Mouse (Mus musculus) ES-E14 (cell line): ENCODE measurements around the gene Fntb.

Experiments used
- CHD2 ChIP-seq: IDR thresholded peaks from 2 replicates; pipeline ENCODE4 v1.6.1; 2014; ENCODE audit warnings: mild to moderate bottlenecking, low read depth, low read length, inconsistent platforms
- HCFC1 ChIP-seq: IDR thresholded peaks from 2 replicates; pipeline ENCODE4 v1.6.1; 2012; ENCODE audit warnings: low read length, inconsistent platforms, borderline replicate concordance; ENCODE audit not compliant: insufficient read depth
- MAFK ChIP-seq: IDR thresholded peaks from 2 replicates; pipeline ENCODE4 v1.6.1; 2014; ENCODE audit warnings: mild to moderate bottlenecking, low read depth, low read length, inconsistent platforms; ENCODE audit not compliant: insufficient read depth
- ZC3H11A ChIP-seq: IDR thresholded peaks from 2 replicates; pipeline ENCODE4 v1.6.1; 2012; ENCODE audit warnings: low read depth, mild to moderate bottlenecking, inconsistent platforms, low read length, borderline replicate concordance
- ZNF384 ChIP-seq: IDR thresholded peaks from 2 replicates; pipeline ENCODE4 v1.6.1; 2012; ENCODE audit warnings: low read depth, low read length, inconsistent platforms

DNA sequence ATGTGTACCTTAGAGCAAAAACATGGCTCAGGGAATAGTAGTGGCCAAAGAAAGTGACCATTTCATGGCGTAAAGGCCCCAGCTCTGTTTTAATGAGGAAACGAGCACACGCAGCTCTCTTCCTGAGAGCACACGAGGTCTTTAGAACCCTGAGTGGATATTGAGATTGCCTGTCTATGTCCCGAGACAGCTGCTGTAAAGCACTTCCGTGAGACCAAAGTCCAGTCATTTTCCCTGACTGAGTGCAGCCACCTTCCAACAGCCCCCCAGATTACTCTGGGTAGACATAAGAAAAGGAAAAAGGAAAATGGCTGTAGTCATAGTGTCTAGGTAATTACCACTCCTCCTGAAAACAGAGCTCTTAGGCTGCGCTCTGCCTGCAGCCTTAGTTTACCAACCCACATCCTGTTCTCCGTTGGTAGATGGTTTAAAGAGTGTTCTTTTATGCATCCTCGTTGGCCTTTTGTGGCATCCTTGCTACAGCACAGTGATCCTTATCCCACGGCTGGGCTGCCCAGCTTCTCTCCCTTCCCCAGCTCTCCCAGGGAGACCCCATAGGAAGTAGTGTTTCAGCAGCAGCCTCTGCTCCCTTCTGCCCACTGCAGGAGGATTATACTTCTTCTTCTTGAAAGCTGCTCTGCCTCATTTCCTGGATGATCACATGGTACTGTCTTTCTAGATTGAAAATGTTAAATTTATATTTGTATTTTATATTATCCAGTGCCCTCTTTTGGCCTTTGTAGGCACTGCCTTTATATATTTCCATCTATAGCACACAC is 13.1 kb downstream of the Fntb start:
- TF ChIP-seq ZNF384, result no peak
- no peak for TF ChIP-seq CHD2
- TF ChIP-seq HCFC1, result no peak
- TF ChIP-seq ZC3H11A, result no peak
- TF ChIP-seq MAFK, result no peak
